Mouse (Mus musculus) midbrain, embryonic 13.5 days (tissue): ENCODE results near the gene Hivep1. TPM values are rescaled to one million over a fixed set of nuclear protein-coding genes. Genes with fewer than 3 reads are reported as not detected.

Experiments
- ATAC-seq: fragments of 200-750 bp; cut with Nextera tagmentation; 2 replicates; pipeline ENCODE4 v1.8.0; 2017; ENCODE audit warnings: mild to moderate bottlenecking, moderate TSS enrichment, moderate library complexity
- H3K27ac ChIP-seq: fragments of 300-500 bp; sonication (generic); 2 replicates; pipeline ENCODE4 v1.5.1; 2015; ENCODE audit warnings: inconsistent platforms, mild to moderate bottlenecking, moderate library complexity
- H3K27me3 ChIP-seq: fragments of 300-500 bp; sonication (generic); 2 replicates; pipeline ENCODE4 v1.6.1; 2015; ENCODE audit warnings: mild to moderate bottlenecking, inconsistent platforms
- H3K36me3 ChIP-seq: fragments of 300-500 bp; sonication (generic); 2 replicates; pipeline ENCODE4 v1.6.1; 2015; ENCODE audit warnings: mild to moderate bottlenecking, inconsistent platforms
- H3K4me1 ChIP-seq: fragments of 300-500 bp; sonication (generic); replicated peaks from 2 replicates; pipeline ENCODE4 v1.6.1; 2015; ENCODE audit warnings: inconsistent platforms
- H3K4me2 ChIP-seq: fragments of 300-500 bp; sonication (generic); replicated peaks from 2 replicates; pipeline ENCODE4 v1.6.1; 2015; ENCODE audit warnings: moderate library complexity, mild to moderate bottlenecking, inconsistent platforms
- H3K4me3 ChIP-seq: fragments of 300-500 bp; sonication (generic); replicated peaks from 2 replicates; pipeline ENCODE4 v1.5.1; 2015; ENCODE audit warnings: mild to moderate bottlenecking, inconsistent platforms
- H3K9ac ChIP-seq: fragments of 300-500 bp; sonication (generic); replicated peaks from 2 replicates; pipeline ENCODE4 v1.6.1; 2015; ENCODE audit warnings: mild to moderate bottlenecking, inconsistent platforms
- H3K9me3 ChIP-seq: fragments of 300-500 bp; sonication (generic); 2 replicates; pipeline ENCODE4 v1.6.1; 2016; ENCODE audit warnings: mild to moderate bottlenecking, inconsistent platforms
- WGBS: fragments of 180-500 bp; shearing (Covaris S2); methylation state at CpG from one replicate; pipeline ENCODE4 v1.1.7; 2015; 5-methylcytosine and 5-hydroxymethylcytosine counted together
- polyA plus RNA-seq: library from polyadenylated mRNA; unstranded; fragments of >200 nt; fragmentation: Nextera tagmentation; extraction: Ambion mirVana; gene quantifications from 2 replicates; pipeline ENCODE4 v1.2.1, GENCODE M21; 2015

Hivep1 gene
- polyA plus RNA-seq, 1 experiment from 2014 or later = 20.5 TPM

- peaks cover 46% of the 10 kb centered on the region for H3K4me1 ChIP-seq
- peak overlapping the region; percentile 84 for H3K27ac ChIP-seq
- no peaks in the 10 kb centered on the region for H3K9me3 ChIP-seq
- ATAC-seq = peak; percentile 61
- no peak overlapping the region for H3K4me3 ChIP-seq
- H3K36me3 ChIP-seq = peaks cover 7% of the 10 kb centered on the region; the same call in 1 of the 2 replicates
- H3K27me3 ChIP-seq = no peaks in the 10 kb centered on the region
- no peak overlapping the region for H3K9ac ChIP-seq
- WGBS = 42% methylated on average over 13 of the region's 13 CpGs
- no peak overlapping the region; the same call in 1 of the 2 replicates for H3K4me2 ChIP-seq
Measured at GRCm38 (mm10) chr13:42101440-42102190, 49.8 kb downstream of the Hivep1 start.

GRCm38 (mm10) chr13:42102980-42103379 lies 51.2 kb downstream of the Hivep1 start:
- peak; percentile 98 for ATAC-seq
- Histone ChIP-seq H3K4me1 (peaks cover 46% of the 10 kb centered on the region), H3K4me2 (peak overlapping the region; percentile 49), H3K4me3 (peak overlapping the region; percentile 20), H3K9me3 (no peaks in the 10 kb centered on the region), H3K36me3 (peaks cover 6% of the 10 kb centered on the region; the same call in 1 of the 2 replicates), H3K27me3 (no peaks in the 10 kb centered on the region), H3K9ac (peak overlapping the region; percentile 51; the same call in 1 of the 2 replicates), H3K27ac (peak overlapping the region; percentile 88)
- 9% methylated on average over 8 of the region's 8 CpGs for WGBS

GRCm38 (mm10) chr13:42103486-42104166 lies 51.8 kb downstream of the Hivep1 start:
- H3K36me3 ChIP-seq = no peaks in the 10 kb centered on the region
- no peaks in the 10 kb centered on the region for H3K9me3 ChIP-seq
- ATAC-seq = peak; percentile 61
- 59% methylated on average over 11 of the region's 11 CpGs for WGBS
- H3K4me3 ChIP-seq = peak overlapping the region; percentile 20
- H3K4me1 ChIP-seq = peaks cover 50% of the 10 kb centered on the region
- H3K4me2 ChIP-seq = peak overlapping the region; percentile 49
- no peaks in the 10 kb centered on the region for H3K27me3 ChIP-seq
- H3K9ac ChIP-seq = peak overlapping the region; percentile 51; the same call in 1 of the 2 replicates
- H3K27ac ChIP-seq = peak overlapping the region; percentile 88

- peaks cover 53% of the 10 kb centered on the region for H3K4me1 ChIP-seq
- H3K9me3 ChIP-seq = no peaks in the 10 kb centered on the region
- no peaks in the 10 kb centered on the region for H3K36me3 ChIP-seq
- no peak overlapping the region for H3K4me3 ChIP-seq
- no peak overlapping the region for H3K9ac ChIP-seq
- no peak overlapping the region for H3K27ac ChIP-seq
- no peak overlapping the region for H3K4me2 ChIP-seq
- no peak for ATAC-seq
- H3K27me3 ChIP-seq = no peaks in the 10 kb centered on the region
- 90% methylated on average over 3 of the region's 3 CpGs for WGBS
Measured at GRCm38 (mm10) chr13:42104371-42104770, 52.5 kb downstream of the Hivep1 start.

GRCm38 (mm10) chr13:42108483-42109215 lies 56.8 kb downstream of the Hivep1 start:
- Histone ChIP-seq H3K4me3 (no peak overlapping the region), H3K4me1 (peaks cover 31% of the 10 kb centered on the region), H3K36me3 (no peaks in the 10 kb centered on the region), H3K27ac (no peak overlapping the region), H3K4me2 (no peak overlapping the region), H3K9me3 (no peaks in the 10 kb centered on the region), H3K9ac (no peak overlapping the region), H3K27me3 (no peaks in the 10 kb centered on the region)
- WGBS = 79% methylated on average over 11 of the region's 11 CpGs
- ATAC-seq = no peak

GRCm38 (mm10) chr13:42110416-42110815 lies 58.6 kb downstream of the Hivep1 start:
- H3K36me3 ChIP-seq = no peaks in the 10 kb centered on the region
- no peak overlapping the region for H3K4me3 ChIP-seq
- H3K27ac ChIP-seq = no peak overlapping the region
- 94% methylated on average over 3 of the region's 3 CpGs for WGBS
- no peaks in the 10 kb centered on the region for H3K27me3 ChIP-seq
- no peak for ATAC-seq
- H3K4me2 ChIP-seq = no peak overlapping the region
- no peaks in the 10 kb centered on the region for H3K9me3 ChIP-seq
- 0 out of 2 replicates have a peak, but pooled peaks cover 20% of the 10 kb centered on the region for H3K4me1 ChIP-seq
- no peak overlapping the region for H3K9ac ChIP-seq

GRCm38 (mm10) chr13:42112071-42112470 lies 60.2 kb downstream of the Hivep1 start:
- no peak overlapping the region for H3K27ac ChIP-seq
- no peak overlapping the region for H3K4me2 ChIP-seq
- H3K27me3 ChIP-seq = no peaks in the 10 kb centered on the region
- H3K36me3 ChIP-seq = no peaks in the 10 kb centered on the region
- 90% methylated on average over 6 of the region's 6 CpGs for WGBS
- H3K4me1 ChIP-seq = 0 out of 2 replicates have a peak, but pooled peaks cover 20% of the 10 kb centered on the region
- no peak overlapping the region for H3K9ac ChIP-seq
- no peak for ATAC-seq
- no peak overlapping the region for H3K4me3 ChIP-seq
- no peaks in the 10 kb centered on the region for H3K9me3 ChIP-seq

GRCm38 (mm10) chr13:42112748-42113147 lies 60.9 kb downstream of the Hivep1 start:
- no peak for ATAC-seq
- Histone ChIP-seq H3K4me2 (no peak overlapping the region), H3K27ac (no peak overlapping the region), H3K4me1 (0 out of 2 replicates have a peak, but pooled peaks cover 20% of the 10 kb centered on the region), H3K9me3 (no peaks in the 10 kb centered on the region), H3K27me3 (no peaks in the 10 kb centered on the region), H3K9ac (no peak overlapping the region), H3K36me3 (no peaks in the 10 kb centered on the region), H3K4me3 (no peak overlapping the region)
- 78% methylated on average over 5 of the region's 5 CpGs for WGBS

- Histone ChIP-seq H3K36me3 (no peaks in the 10 kb centered on the region), H3K27me3 (no peaks in the 10 kb centered on the region), H3K4me3 (no peak overlapping the region), H3K4me2 (no peak overlapping the region), H3K27ac (no peak overlapping the region), H3K4me1 (0 out of 2 replicates have a peak, but pooled peaks cover 17% of the 10 kb centered on the region), H3K9me3 (no peaks in the 10 kb centered on the region), H3K9ac (no peak overlapping the region)
- no peak for ATAC-seq
- 94% methylated on average over 7 of the region's 7 CpGs for WGBS
Measured at GRCm38 (mm10) chr13:42113601-42114000, 61.8 kb downstream of the Hivep1 start.

- no peaks in the 10 kb centered on the region for H3K27me3 ChIP-seq
- no peaks in the 10 kb centered on the region for H3K36me3 ChIP-seq
- H3K27ac ChIP-seq = no peak overlapping the region
- WGBS = 91% methylated on average over 6 of the region's 6 CpGs
- H3K4me2 ChIP-seq = no peak overlapping the region
- ATAC-seq = no peak
- H3K9ac ChIP-seq = no peak overlapping the region
- H3K9me3 ChIP-seq = no peaks in the 10 kb centered on the region
- H3K4me3 ChIP-seq = no peak overlapping the region
- peaks cover 22% of the 10 kb centered on the region; the same call in 1 of the 2 replicates for H3K4me1 ChIP-seq
Measured at GRCm38 (mm10) chr13:42116301-42116700, 64.5 kb downstream of the Hivep1 start.

GRCm38 (mm10) chr13:42119062-42119461 lies 67.2 kb downstream of the Hivep1 start:
- 82% methylated on average over 2 of the region's 2 CpGs for WGBS
- Histone ChIP-seq H3K9ac (no peak overlapping the region), H3K4me1 (peaks cover 17% of the 10 kb centered on the region), H3K9me3 (no peaks in the 10 kb centered on the region), H3K27ac (no peak overlapping the region), H3K36me3 (0 out of 2 replicates have a peak, but pooled peaks cover 3% of the 10 kb centered on the region), H3K27me3 (no peaks in the 10 kb centered on the region), H3K4me3 (no peak overlapping the region), H3K4me2 (no peak overlapping the region)
- no peak for ATAC-seq
